Mouse (Mus musculus) lung, adult 18-20 months (tissue): ENCODE measurements around the gene Gm20388.

ENCODE experiments used
- DNase-seq, 2 experiments: peaks; one replicate each; pipeline ENCODE4 v3.0.0; 2022; ENCODE audit warnings: mixed read lengths in 2 of 2

The Gm20388 gene

GRCm38 (mm10) chr8:123883094-123883493 is 3972.5 kb downstream of the Gm20388 start:
- no peak for DNase-seq

- no peak for DNase-seq
Measured at GRCm38 (mm10) chr8:123884721-123885565, 3974.3 kb downstream of the Gm20388 start.

GRCm38 (mm10) chr8:123887163-123887562 is 3976.5 kb downstream of the Gm20388 start:
- no peak for DNase-seq

- DNase-seq, result no peak
Measured at GRCm38 (mm10) chr8:123887956-123888355, 3977.3 kb downstream of the Gm20388 start.

GRCm38 (mm10) chr8:123889797-123890196 is 3979.2 kb downstream of the Gm20388 start:
- no peak for DNase-seq

GRCm38 (mm10) chr8:123891271-123891670 is 3980.6 kb downstream of the Gm20388 start:
- peak in 1 of 2 experiments; percentile 18 for DNase-seq

- no peak for DNase-seq
Measured at GRCm38 (mm10) chr8:123891883-123892585, 3981.4 kb downstream of the Gm20388 start.

GRCm38 (mm10) chr8:123892586-123893155 is 3982.0 kb downstream of the Gm20388 start:
- DNase-seq, result no peak

- DNase-seq, result no peak
Measured at GRCm38 (mm10) chr8:123893413-123893812, 3982.8 kb downstream of the Gm20388 start.

- DNase-seq, result no peak
Measured at GRCm38 (mm10) chr8:123894502-123895097, 3984.0 kb downstream of the Gm20388 start, which contains the start of gene Acta1. Gene Acta1 (minus strand): TSS chr8:123894751.

- DNase-seq, result no peak
Measured at GRCm38 (mm10) chr8:123895230-123895629, 3984.6 kb downstream of the Gm20388 start.

GRCm38 (mm10) chr8:123895680-123896365 is 3985.2 kb downstream of the Gm20388 start:
- DNase-seq, result no peak

- DNase-seq, result no peak
Measured at GRCm38 (mm10) chr8:123896366-123896761, 3985.7 kb downstream of the Gm20388 start.

- DNase-seq, result no peak
Measured at GRCm38 (mm10) chr8:123896774-123897173, 3986.1 kb downstream of the Gm20388 start.

- no peak for DNase-seq
Measured at GRCm38 (mm10) chr8:123898576-123898975, 3987.9 kb downstream of the Gm20388 start.

- DNase-seq, result peak; percentile 7 to 8
Measured at GRCm38 (mm10) chr8:123899366-123899765, 3988.7 kb downstream of the Gm20388 start.

- no peak for DNase-seq
Measured at GRCm38 (mm10) chr8:123902653-123903052, 3992.0 kb downstream of the Gm20388 start.

- DNase-seq, result no peak
Measured at GRCm38 (mm10) chr8:123907604-123908003, 3997.0 kb downstream of the Gm20388 start.

- no peak for DNase-seq
Measured at GRCm38 (mm10) chr8:123912265-123912664, 4001.6 kb downstream of the Gm20388 start.

GRCm38 (mm10) chr8:123914635-123915034 is 4004.0 kb downstream of the Gm20388 start:
- DNase-seq, result no peak

- DNase-seq, result peak; percentile 75 to 82
Measured at GRCm38 (mm10) chr8:123924719-123925118, 4014.1 kb downstream of the Gm20388 start.

- no peak for DNase-seq
Measured at GRCm38 (mm10) chr8:123925671-123926070, 4015.0 kb downstream of the Gm20388 start.
